Mouse (Mus musculus) E14TG2a.4 (cell line): ENCODE results near the gene Avpr1b.

Source experiments
- CTCF ChIP-seq: conservative IDR thresholded peaks from 2 replicates; pipeline ENCODE4 v1.5.1; 2014; ENCODE audit warnings: low read length
- NANOG ChIP-seq: IDR thresholded peaks from 2 replicates; pipeline ENCODE4 v1.6.1; 2014; ENCODE audit warnings: borderline replicate concordance, low read length, mixed read lengths
- POU5F1 ChIP-seq: IDR thresholded peaks from 2 replicates; pipeline ENCODE4 v1.6.1; 2014; ENCODE audit warnings: low read length, borderline replicate concordance

DNA sequence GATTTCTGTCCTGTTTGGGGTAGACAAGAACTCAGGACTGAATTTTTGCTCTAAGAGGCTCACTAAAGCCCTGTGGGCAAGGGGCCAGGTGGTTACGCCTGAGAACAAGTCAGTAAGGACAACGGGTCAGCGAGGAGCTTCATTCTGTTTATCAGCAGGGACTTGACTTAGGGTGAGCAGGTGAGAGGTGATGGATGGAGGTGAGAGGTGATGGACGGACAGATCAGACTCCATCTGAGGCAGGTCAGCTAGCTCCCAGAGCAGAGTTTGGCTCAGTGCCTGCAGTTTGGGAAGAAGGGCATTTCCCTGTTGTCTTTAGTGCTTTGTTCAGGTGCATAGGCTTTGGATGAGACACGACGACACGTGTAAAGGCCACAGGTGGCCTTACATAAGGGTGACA lies 20.3 kb downstream of the Avpr1b start:
- TF ChIP-seq CTCF (no peak), POU5F1 (no peak), NANOG (no peak)
